8 mouse cellular contexts compared by ENCODE assay signal in the genomic region with DNA sequence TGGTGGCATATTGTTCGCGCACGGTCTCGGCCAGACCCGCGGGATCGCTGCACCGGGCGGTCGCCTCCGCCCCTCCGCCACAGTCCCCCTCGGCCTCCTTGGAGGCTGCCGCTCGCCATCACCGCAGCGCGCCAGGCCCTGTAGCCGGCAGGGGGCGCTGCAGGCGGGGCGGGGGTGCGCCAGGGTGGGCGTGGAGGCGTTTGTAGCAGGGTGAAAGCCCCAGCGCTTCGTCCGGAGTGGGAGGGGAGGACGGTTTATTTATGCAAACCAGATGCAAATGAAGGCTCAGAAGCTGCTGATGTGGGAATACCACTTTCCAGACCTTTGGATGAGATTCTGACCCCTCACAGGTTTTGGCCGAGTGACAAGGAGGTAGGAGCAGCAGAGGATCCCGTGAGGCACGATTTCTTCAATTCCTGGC. TPM values are rescaled to one million over a fixed set of nuclear protein-coding genes. Genes with fewer than 3 reads are reported as not detected.
DNase-seq lines count a peak whose midpoint lies in the region; ATAC-seq and TF ChIP-seq lines count a peak whose summit lies in the region.

No protein-coding gene starts in this region.

- under 1% methylated on average over 32 of the region's 32 CpGs for WGBS in hindbrain, embryonic 15.5 days
- WGBS in macrophage (ENCODE audit: missing documents) = 0% methylated on average over 32 of the region's 32 CpGs

- peak overlapping the region; percentile 69 for H3K9ac ChIP-seq in hindbrain, embryonic 15.5 days

- H3K9me3 ChIP-seq in hindbrain, embryonic 15.5 days = no peaks in the 10 kb centered on the region

- H3K4me1 ChIP-seq in hindbrain, embryonic 15.5 days (replicated peaks) = peaks cover 33% of the 10 kb centered on the region

- no peaks in the 10 kb centered on the region for H3K36me3 ChIP-seq in hindbrain, embryonic 15.5 days
- no peaks in the 10 kb centered on the region for H3K36me3 ChIP-seq in macrophage (ENCODE audit: inconsistent target)

- peak; percentile 90 for TF ChIP-seq CTCF in gastrocnemius, adult 2 months (IDR thresholded peaks at IDR 0.05)

- peak; percentile 76 for ATAC-seq in hindbrain, embryonic 15.5 days (ENCODE audit: low FRiP score, low read depth)

- peak overlapping the region; percentile 75 for H3K4me2 ChIP-seq in hindbrain, embryonic 15.5 days

- H3K4me3 ChIP-seq in gastrocnemius, adult 2 months = peak overlapping the region; percentile 79
- peak overlapping the region; percentile 44 for H3K4me3 ChIP-seq in hindbrain, embryonic 15.5 days
- H3K4me3 ChIP-seq in macrophage (ENCODE audit: inconsistent target) = peak overlapping the region; percentile 10; the same call in 1 of the 2 replicates

- DNase-seq in R1 (ENCODE audit: low read depth, low spot score) = peak; percentile 89
- peak; percentile 83 for DNase-seq in cerebellum, adult 9-11 months
- DNase-seq in gastrocnemius, adult 2 months = peak; percentile 66
- peak; percentile 61 to 86 for DNase-seq in left cerebral cortex, postnatal 10 days (ENCODE audit: extremely low spot score in 1 of 2, low spot score in 2 of 2)
- peak; percentile 71 for DNase-seq in right cerebral cortex, adult 18-20 months
- DNase-seq in c-Kit-positive CD71-positive TER-119-positive erythroid progenitor cells, embryonic 14.5 days (ENCODE audit: low spot score) = no peak

- no peaks in the 10 kb centered on the region for H3K79me2 ChIP-seq in macrophage (ENCODE audit: inconsistent target)

- peaks cover 46% of the 10 kb centered on the region for H3K27me3 ChIP-seq in hindbrain, embryonic 15.5 days

- no peak overlapping the region for H3K27ac ChIP-seq in gastrocnemius, adult 2 months
- H3K27ac ChIP-seq in hindbrain, embryonic 15.5 days (replicated peaks) = peak overlapping the region; percentile 83
- no peak overlapping the region for H3K27ac ChIP-seq in macrophage

- intact Hi-C loops in gastrocnemius, adult 2 months (cut with DNase I) = no loop called here
- intact Hi-C loops in left cerebral cortex, postnatal 10 days (cut with DNase I) = no loop called here

RNA-seq across cellular contexts. Expression of a gene that starts 20.8 kb away (rescaled TPM):
- 10 to 100 TPM; 25.6 to 33.1 TPM for total RNA-seq in gastrocnemius, adult 2 months (2021)
- 44.4 and 51.0 TPM in 2 replicates for polyA plus RNA-seq in hindbrain, embryonic 15.5 days (2015; fragmentation: Nextera tagmentation; extraction: Ambion mirVana)
- 1 to 10 TPM; 9.7 to 9.8 TPM for total RNA-seq in left cerebral cortex, postnatal 10 days (2021)
- 10 to 100 TPM in 23 of 26 experiments, 1 to 10 TPM in 3; 3.2 to 47.9 (median 19.3) TPM for total RNA-seq in macrophage (2018; cell fraction: chromatin; rRNA removed)
- total RNA-seq in macrophage (2018; cell fraction: cytosol; rRNA removed) = 100 to 1,000 TPM; 127 to 273 (median 180) TPM
- 10 to 100 TPM; 17.7 to 73.0 (median 39.7) TPM for total RNA-seq in macrophage (2018; cell fraction: nucleus; rRNA removed)
- polyA plus RNA-seq in macrophage (2018) = 113 to 295 TPM (median 267 TPM) in 3 replicates

RNA-seq across cellular contexts. Expression of a gene that starts 29.0 kb away (rescaled TPM):
- total RNA-seq in gastrocnemius, adult 2 months (2021) = 10 to 100 TPM; 67.7 to 70.2 TPM
- polyA plus RNA-seq in hindbrain, embryonic 15.5 days (2015; fragmentation: Nextera tagmentation; extraction: Ambion mirVana) = 40.3 and 43.3 TPM in 2 replicates
- 10 to 100 TPM; 44.3 to 46.7 TPM for total RNA-seq in left cerebral cortex, postnatal 10 days (2021)
- 100 to 1,000 TPM in 1 of 26 experiments, 10 to 100 TPM in 22, 1 to 10 TPM in 3; 6.3 to 109 (median 28.2) TPM for total RNA-seq in macrophage (2018; cell fraction: chromatin; rRNA removed)
- total RNA-seq in macrophage (2018; cell fraction: cytosol; rRNA removed) = 10 to 100 TPM; 11.1 to 37.3 (median 21.5) TPM
- total RNA-seq in macrophage (2018; cell fraction: nucleus; rRNA removed) = 10 to 100 TPM in 25 of 26 experiments, 1 to 10 TPM in 1; 10.0 to 64.9 (median 17.6) TPM
- polyA plus RNA-seq in macrophage (2018) = 11.1 to 58.2 TPM (median 32.4 TPM) in 3 replicates

Comparison
In these comparisons a context has a peak if more than half of its experiments do, and no peak if none do; other contexts are left out.
1. H3K4me3 ChIP-seq: peak in every context shown above with its lines; median percentile 79 in gastrocnemius, adult 2 months; 44 in hindbrain, embryonic 15.5 days; 10 in macrophage.